Mouse (Mus musculus) frontal cortex, postnatal 36 days (tissue): Measurements from ENCODE around the gene Mtcl1.

Source experiments
- DNase-seq, 2 experiments: peaks; one replicate each; pipeline ENCODE4 v3.0.0; 2022; ENCODE audit warnings: low spot score in 2 of 2

The Mtcl1 gene

DNA sequence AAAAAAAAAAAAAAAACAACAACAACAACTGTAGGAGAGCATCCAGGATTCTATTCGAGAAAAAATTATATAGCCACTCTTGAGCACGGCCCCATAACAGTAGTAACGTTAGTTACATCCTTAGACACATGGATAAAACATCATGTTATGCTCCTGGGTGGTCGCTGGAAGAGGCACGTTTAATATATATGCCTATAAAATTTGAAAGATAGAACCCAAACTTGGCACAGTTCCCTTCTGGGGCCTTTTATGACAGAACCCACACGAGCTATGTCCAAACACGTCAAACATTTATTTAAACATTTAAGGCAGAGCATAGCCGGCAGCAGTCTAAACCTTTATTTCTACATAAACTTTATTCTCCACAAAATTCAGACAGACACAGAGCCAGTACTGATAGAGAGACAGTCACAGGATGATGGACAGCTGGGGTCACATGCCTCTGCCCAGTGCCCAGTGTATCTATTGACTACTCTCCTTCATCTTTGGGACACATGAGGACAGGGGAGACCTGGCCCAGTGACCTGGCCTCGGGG, 40.4 kb downstream of the Mtcl1 start:
- no peak for DNase-seq

DNA sequence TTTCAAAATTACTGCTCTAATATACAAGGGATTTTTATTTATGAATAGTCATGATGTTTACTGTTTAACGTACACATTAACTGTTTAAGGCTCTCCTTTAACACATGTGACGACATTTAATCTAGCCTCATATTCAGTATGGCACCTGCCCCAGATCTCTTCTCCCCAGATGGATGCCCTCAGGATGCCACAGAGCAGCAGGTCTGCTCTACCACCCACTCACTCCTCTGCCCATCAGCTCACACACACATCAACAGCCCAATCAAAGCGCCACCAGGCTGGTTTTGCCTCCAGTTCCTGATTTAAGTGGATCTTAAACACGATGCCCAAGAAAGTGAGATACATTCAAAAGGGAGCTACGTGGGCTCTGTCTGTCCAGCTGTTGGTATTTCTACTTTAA, 41.1 kb downstream of the Mtcl1 start:
- DNase-seq, result no peak

DNA sequence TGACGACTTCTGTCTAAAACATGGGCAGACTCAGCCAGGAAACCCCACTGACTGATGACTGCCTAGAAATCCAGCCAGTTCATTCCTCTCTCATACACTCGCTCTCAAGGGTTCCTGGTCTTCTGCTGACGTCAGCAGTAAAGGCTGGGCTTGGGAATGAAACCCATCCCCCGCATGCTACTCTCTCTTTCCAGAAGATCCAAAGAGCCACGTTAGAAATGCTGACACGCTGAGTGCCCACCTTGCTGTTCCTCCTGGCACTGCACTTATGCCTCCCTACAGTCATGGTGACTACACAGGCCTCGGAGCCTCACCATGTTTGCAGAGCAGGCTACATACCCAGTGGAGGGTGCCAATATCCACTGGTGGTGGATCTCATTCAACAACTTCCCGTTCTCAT, 41.7 kb downstream of the Mtcl1 start:
- DNase-seq, result no peak

DNA sequence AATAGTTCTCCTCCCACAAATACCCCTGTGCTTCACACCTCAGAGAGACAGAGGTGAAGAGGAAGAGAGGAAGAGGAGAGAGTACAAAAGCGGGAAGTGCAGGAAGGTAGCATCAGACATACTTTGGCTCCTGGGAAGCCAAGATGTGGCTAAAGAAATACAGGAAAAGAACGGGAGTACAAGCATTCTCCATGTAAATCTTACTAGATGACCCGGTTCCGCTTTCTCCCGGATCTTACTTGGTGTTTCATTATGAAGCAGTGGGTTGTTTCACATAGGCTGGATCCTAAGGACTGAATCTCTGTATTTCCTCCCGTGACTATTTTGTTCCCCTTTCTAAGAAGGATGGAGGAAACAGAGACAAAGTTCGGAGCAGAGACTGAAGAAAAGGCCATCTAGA, 43.9 kb downstream of the Mtcl1 start:
- DNase-seq, result no peak

DNA sequence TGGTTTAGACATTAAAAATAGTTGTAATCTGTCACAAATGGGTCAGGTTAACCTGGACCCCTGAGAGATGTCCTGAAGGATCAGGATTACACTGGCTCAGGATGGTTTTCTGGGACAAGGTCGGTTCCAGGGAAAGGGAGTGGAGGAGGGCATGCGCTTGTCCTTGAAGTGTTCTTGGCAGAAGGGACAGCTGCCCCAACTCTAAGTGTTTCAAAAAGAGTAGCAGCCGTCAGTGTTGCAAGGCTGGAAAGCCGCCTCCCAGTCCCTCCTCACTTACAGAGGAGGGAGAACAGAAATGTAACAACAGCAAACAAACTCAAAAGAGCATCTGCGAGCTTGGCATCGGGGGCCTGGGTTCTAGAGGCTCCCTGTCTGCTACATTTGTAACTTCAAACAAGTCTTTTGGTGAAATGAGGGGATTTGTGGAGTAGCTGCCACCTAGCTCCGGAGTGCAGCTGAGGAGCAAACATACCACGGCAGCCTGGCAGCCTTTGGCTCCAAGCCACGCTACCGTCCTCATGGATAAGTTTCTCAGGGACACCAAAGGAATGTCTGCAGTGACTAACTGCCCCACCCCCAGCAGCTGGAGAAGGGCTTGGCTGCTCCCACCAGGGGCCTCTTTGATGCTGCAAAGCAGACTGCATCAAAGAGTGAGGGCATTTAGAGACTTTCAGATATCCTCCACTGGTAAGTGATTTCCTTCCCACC, 44.5 kb downstream of the Mtcl1 start:
- no peak for DNase-seq

DNA sequence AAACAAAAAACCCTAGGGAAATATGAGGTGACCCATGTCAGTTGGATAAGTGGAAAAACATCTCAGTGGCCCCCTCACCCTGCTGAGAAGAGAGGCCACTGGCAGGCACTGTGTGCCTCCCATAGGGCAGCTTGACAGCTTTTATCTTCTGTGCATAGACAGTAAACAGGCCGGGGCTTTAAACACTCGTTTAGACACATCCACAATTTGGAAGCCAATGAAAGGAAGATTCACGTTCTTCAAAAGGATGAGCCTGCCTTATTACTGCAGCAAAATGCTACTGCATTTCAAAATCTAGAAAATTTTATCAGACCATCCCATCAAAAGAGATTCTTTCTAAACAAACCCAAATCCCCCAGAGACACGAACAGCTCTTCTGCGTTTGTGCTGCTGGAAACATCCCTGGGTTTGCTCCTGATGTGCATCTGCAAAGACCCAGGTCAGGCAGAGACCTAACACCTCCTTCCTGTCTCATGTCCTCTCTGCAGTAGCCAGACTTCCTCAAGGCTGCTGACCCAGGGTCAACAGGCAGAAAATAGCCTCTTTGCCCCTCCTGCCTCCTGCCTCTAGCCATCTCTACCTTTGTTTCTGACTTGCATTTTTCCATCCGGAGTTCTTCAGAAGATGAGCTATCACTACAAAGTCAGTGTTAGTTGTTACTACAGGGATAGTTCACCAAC, 46.6 kb downstream of the Mtcl1 start:
- DNase-seq, result no peak

DNA sequence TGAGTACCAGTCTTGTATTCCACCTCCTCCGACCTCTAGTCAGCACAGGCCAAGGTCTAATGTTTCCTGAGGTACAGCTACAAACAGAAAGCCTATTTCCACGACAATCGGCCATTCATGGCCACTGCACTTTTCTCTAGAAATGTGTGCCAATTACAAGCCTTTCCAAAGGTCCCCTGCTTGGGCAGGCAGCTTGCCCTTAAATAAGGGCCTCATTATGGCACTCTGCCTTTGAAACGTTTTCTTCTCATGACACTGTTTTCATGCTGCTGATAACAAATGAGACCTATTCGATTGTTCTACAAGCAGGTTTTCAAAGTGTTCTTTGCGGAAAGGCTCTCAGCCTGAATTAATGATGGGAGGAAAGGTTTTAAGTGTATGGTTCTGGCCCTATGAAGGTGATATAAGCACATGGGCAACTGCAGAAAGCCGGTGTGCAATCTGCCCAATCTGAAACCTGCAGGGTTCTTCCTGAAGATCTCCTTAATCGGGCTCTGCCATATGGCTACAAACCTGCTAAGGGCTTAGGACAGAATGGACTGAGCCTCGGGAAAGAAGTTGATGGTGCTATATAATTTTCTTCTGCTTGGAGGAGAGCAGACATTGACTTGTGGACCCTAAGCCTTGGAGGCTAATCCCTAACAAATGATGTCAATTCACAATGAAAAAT, 47.8 kb downstream of the Mtcl1 start:
- DNase-seq, result no peak

DNA sequence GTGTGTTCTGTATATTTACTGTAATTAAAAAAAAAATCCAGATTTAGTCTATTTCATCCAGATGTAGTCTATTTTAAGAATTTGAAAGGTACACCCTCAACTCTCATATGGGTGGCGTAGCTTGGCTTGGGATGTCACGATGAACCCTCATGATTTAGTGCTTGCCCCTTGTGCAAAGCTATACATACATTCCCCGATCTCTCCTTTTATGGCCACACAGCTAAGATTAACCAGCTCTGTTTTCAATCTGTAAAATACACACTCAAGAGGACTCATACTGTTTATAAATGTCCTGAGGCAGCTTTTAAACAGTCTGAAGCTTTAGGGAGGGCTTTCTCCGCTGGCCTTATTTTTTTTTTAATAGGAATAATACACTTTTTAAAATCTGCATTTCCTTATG, 49.8 kb downstream of the Mtcl1 start:
- no peak for DNase-seq

DNA sequence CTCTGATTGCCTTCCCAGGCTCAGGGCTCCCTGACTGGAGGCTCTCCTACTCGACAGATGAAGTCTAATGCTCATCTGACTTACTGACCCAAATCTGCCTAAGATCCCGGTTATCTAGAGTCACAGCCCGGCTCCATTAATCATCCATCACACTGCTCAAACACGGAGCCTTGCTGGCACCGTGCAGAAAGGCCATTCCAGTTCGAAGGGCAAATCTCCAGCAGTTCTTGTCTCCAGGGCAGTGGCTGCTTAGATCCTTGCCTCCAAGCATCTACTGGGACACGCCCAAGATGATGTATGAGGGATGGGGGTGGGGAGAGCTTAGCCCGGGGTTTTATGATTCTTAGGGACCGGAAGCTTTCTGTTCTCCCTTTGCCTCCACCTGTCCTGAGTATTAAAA, 55.0 kb downstream of the Mtcl1 start:
- no peak for DNase-seq

DNA sequence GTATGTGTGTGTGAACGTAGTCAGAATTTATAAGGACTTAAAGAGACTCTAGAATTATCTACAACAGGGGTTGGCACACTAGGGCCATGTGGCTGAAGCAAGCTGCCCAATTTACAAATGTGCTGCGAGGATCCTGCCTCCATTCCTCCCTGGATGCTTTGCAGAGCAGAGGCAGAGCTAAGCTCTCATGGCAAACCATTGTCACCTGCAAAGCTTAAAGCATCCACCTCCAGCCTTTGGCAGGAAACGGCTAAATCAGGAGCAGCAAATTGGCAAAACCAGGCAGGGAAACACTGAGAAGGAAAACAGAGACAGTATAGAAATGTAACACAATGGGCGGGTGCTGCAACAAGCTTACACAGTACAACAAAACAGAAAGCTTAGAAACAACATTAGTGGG, 61.2 kb downstream of the Mtcl1 start:
- no peak for DNase-seq

DNA sequence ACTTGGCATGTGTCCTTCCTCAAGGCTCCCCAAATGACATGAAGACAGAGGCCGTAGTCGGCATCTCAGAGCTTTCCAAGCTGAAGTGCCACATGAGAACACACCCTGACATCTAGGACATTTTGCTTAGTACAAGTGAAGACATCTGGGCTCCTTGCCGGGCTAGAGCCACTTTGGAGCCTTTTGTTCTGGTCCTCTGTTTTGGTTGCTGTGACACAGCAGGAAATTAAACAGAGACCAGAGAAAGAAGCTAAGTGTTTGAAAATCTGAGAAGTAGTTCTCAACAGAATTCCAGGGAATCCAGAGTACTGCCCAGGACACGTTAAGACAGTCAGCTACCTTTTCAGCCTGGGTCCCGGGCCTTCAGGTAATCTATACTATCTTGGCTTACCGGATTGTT, 68.2 kb downstream of the Mtcl1 start:
- no peak for DNase-seq

DNA sequence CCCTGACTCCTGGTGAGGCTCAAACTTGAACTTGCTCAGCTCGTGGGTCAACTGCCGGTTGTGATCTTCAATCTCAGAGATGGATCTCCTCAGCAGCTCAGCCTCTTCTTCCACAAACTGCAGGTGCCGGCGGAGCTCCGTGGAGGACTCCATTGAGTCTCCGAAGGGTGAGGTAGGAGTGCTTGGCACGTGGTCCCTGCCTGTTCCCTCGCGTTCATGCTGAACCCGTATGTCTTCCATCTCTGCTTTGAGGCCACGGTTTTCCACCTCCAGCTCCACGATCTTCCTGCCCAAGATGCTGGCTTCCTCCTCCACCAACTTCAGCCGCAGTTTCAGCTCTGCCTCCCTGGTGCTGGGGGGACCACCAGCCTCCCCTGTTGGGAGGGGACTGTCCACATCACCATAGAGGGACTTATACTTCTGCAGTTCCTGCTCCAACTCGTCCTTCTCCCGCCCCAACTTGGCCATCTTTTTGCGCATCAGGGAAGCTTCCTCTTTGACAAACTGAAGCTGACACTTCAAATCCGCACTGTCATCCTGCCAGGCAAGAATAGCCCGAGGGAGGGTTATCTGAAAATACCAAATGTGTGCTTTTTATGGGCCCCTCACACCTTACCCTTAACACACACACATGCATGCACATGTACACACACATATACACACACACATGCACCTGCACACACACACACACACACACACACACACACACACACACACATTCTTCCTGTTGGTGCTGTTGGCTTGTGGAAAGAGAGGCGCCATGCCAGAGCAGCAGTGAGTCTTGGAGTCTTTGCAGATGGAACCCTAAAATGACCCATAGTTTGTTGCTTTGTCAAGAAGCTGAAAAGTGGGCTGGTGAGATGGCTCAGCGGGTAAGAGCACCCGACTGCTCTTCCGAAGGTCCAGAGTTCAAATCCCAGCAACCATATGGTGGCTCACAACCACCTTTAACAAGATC, 69.4 kb downstream of the Mtcl1 start:
- DNase-seq, result no peak

DNA sequence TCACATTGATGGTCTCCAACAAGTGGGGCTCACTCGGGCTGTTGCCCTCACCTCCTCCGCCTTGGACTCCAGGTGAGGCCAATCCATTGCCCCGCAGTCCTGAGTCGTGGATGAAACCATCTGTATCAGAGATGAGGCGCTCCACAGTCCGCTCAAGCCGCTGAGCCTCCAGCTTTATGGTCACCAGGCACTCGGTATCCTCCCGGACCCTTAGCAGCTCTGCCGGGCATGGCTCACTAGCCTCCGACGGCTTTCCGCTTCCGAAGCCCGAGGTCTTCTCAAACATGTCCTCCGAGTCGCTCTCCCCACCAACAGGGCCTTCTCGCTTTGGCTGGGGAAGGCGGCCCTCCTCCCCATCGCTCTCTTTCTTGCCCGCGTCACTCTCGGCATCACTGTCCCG, 70.2 kb downstream of the Mtcl1 start:
- no peak for DNase-seq

DNA sequence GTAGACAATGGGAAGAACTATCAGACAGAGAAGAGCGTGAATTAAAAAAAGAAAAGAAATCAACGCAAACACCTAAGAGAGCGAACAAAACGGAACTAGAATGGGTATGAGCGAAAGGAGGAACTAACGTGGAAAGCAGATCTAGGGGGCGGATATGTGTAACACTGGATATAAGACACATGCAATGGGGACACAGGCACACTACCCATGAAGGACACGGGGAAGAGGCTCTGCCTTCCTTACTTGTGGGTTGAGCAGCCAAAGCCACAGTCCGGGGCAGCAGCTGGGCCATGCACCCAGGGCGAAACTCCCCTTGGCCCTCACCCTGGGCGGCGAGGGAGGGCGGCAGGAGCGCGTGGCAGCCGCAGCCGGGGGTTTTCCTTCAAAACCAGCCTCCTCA, 71.4 kb downstream of the Mtcl1 start:
- DNase-seq, result no peak

DNA sequence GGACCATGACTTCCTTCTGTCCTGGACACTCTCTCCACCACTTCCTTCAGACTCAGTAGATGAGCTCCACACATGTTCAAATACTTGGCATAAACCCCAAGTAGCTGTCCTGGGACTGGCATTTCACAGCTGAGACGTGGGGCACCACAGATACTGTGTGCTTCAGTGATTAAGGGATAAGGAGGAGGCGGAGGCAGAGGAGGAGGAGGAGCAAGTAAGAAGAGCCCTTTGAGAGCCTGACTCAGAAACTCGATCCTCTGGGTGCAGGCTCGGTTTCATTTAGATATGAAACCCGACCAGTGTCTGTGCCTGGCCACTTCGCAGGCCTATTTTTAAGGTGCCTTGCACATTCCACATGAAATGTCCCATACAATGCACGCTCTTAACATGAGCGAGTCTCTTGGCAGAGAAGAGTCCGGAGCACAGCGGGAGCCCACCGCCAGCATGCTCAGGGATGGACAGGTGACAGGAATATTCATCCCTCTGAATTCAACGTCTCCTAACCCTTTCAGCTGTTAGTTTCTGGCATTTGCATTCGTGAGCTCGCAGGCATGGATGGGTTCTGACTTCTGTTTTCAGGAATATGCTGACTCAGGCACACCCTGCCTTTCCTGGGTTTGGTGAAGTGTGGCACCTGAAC, 74.8 kb downstream of the Mtcl1 start:
- no peak for DNase-seq

DNA sequence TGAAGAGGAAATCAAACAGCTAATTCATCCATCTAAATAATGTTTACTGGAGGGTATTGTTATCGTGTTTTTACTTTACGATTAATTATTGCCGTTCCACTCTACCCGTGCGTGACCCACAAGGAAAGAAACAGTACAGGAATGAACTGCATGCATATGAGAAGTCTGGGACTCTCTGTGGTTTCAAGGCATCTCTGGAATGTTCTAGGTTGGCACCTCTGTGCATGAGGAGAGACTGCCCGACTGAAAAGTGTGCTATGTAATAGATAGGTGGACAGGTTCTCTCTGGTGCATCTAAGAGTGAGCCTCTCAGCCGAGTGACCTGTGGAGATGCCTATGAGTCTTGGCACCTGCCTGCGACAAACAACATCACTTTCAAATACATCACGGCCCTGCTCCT, 78.7 kb downstream of the Mtcl1 start:
- DNase-seq, result no peak

DNA sequence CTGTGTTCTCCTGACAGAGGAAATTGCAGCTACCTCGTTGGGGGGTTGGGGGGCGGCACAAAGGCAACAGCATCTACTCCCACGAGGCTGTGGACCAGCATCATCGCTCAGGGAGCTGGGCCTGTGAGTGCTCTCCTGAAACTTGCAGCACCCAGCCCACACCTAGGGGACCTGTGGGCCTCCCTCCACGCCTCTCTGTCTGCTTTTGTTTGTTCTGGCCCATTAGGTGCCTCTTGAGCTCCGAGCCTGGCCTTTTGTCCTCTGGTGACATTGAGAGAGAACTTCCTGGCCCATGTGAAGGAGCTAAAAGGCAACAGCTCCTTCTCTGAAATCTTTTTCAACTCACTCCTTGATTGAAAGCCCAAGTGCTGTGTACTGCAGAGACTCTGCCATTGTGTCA, 79.8 kb downstream of the Mtcl1 start:
- no peak for DNase-seq

DNA sequence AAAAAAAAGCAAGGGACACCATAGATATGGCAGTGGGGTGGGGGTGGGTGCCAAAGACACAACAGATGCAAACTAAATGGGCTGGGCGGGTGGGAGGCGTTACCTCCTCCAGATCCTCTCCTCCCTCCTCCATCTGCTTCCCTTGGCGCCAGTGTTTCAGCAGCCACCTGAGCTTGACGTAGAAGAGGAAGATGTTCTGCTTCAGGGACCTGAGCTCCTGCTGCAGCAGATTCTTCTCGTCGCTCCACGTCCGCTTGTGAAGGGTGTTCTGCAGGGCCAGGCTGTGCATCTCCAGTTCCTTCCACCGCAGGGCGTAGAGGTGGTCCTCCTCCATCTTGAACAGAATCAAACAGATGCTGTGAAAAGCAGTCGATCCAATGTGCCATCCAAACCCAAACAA, 81.4 kb downstream of the Mtcl1 start:
- DNase-seq, result no peak

DNA sequence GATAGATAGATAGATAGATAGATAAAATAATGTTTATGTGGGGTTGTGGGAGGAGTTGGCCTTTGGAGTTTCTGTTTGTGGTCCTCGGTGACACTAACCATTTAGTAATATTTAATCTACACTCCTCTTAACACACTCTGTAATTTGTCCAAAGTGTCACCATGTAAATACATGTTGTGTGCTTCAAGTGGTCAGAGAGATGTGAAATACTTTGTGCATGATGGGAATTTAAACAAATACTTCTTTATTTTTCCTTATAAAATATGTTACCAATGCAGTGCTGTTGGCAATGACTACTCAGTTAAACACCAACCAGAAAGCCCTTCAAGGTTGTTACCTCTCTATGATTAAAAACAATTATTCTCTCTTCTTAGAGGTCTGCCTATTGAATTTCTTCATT, 83.9 kb downstream of the Mtcl1 start:
- no peak for DNase-seq

DNA sequence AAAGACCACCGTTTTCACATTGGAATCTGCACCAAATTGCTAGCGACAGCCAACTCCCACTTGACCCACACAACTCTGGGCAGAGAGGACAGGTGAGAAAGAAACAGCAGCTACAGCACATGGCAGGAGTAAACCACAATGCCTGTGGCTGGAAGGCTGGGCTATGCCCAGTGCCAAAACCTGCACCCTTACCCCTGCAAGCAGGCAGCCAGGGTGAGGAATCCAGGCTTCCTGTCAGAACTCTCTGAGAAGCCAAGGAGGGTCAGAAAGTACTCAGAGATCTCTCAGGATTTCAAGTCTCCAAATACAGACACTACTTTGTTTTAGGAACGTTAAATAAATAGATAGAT, 84.3 kb downstream of the Mtcl1 start:
- DNase-seq, result no peak

DNA sequence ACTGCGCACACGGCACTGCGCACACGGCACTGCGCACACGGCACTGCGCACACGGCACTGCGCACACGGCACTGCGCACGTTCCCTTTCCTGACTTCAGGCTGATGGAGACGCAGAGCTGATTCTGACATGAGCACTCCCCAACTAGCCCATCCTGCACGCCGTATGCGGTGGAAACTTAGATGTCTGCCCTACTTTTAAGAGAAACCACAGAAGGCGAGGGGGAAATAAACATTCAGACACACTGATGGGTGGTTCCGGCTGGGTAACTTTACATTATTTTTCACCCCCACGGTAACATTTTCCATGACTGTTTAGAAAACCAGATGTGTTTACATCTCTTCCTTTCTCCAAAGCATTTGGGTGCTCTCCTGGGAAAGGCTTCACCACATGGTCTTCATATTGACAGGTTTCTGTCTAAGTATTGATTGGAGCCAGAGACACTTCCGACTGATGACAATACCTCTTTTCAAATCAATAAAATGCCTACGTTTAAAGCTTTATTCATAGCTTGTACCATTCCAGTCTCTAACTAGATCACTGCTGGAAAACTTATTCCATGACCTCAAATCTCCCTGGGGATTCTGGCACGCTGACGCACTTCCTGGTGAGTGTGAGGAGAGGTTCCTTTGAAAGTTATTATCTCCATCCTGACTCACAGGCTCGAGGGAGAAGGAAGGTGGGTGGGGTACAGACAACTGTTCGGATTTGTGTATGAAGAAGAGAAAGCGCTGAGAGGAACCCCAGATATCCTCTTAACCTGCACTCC, 84.8 kb downstream of the Mtcl1 start:
- DNase-seq, result peak in 1 of 2 experiments; percentile 64
